Mouse (Mus musculus) thymus, postnatal 36 days (tissue): ENCODE results near the gene Fcgr4.
A peak's percentile ranks its signal among the peaks of the same experiment; 100 is the strongest.
"Not testable (repeated sequence)": the region's sequence is repeated elsewhere in the genome, so short reads cannot be mapped to it uniquely, and the experiment has no call there.

Source experiments
- DNase-seq, 2 experiments: peaks; one replicate each; pipeline ENCODE4 v3.0.0; 2022; ENCODE audit warnings: mixed read lengths in 2 of 2

Fcgr4 gene

GRCm38 (mm10) chr1:171059203-171059602, 40.5 kb downstream of the Fcgr4 start:
- DNase-seq: no peak

GRCm38 (mm10) chr1:171060392-171060791, 41.7 kb downstream of the Fcgr4 start:
- DNase-seq: no peak

DNA sequence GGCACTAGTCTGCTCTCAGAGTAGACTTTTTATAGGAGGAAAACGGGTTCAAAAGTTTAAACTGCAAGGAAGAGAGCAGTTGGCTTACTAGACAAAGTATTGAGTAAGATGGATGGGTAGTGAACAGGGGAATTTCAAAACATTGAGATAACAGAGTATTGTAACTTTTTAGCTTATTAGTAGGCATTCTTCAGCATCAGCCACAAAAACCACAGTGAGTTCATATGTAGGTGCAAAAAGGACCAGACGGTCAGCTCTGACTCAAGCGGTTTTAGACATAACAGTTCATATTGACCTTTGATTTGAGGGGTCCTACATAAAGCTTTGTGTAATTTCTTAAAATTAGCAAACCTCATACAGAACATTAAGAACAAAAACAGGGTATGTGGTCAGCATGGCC, 42.8 kb downstream of the Fcgr4 start:
- no peak for DNase-seq

- DNase-seq: peak; percentile 29 to 45
Observed at GRCm38 (mm10) chr1:171063569-171064490, 45.1 kb downstream of the Fcgr4 start.

DNA sequence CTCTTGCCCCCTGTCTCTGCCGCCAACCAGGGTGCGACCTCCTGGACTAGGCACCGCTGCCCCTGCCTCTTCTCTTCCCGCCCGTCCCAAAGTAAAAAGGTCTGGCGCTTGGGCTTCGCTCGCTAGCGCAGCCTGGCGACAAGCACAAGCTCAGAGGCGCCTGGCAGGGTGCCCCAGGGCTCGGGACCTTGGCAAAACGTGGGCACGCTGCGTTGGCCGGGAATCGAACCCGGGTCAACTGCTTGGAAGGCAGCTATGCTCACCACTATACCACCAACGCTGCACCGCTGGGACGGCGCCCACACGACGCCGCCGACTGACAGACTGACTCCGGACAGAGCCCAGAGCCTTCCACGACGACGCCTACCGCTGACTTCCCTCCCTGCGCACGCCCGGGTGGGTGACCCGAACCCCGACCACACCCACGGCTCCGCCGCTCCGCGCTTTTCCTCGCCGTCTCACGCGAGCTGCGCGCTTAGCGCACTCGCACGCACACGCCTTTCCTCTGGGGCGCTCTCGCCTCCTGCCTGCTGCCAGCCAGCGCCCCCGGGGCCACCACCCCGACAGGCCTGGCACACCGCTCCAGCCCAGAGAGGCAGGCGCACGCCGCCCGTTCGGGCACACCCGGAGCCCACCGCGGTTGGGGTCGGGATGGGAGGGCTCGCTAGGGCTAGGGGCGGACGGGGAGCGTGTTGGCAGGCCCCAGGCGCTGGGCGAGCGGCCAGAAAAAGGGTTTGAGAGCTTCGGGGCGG, 45.9 kb downstream of the Fcgr4 start, which contains the start of gene Fcgr3:
Gene Fcgr3 (minus strand): TSS at position 445 of the 752 bp plus-strand sequence.
- DNase-seq: peak; percentile 64 to 72

- DNase-seq: peak; percentile 53 to 56
Observed at GRCm38 (mm10) chr1:171065243-171065587, 46.5 kb downstream of the Fcgr4 start.

DNA sequence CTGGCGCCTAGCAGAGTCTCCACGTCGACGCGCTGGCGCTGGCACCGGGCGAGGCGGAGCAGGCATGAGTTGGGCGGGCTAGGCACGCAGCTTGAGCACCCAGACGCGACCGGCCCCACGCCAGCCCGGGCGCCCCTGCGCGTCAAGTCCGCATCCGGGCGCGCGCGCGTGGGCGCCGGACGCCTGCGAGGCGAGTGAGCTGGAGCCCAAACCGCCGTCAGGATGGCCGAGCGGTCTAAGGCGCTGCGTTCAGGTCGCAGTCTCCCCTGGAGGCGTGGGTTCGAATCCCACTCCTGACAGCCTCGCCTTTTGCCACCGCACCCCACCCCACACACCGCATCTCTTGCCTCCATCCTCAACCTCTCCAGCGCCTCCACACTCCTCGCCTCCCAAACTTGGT, 47.0 kb downstream of the Fcgr4 start:
- DNase-seq: peak in 1 of 2 experiments; percentile 55

DNA sequence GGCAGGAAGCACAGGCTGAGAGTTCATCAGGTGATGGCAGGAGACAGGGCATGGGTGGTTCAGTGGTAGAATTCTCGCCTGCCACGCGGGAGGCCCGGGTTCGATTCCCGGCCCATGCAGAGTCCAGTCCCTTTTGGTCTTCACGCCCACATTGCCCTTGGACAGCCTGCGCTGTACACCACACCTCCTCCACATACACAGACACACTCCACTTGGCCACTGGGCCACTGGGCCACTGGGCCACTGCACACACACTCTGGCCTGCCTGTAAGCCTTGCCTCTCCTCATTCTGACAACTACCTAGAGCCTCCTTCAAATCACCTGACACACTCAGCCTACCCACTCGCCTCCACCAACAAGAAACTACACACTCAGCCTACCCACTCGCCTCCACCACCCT, 47.9 kb downstream of the Fcgr4 start:
- not testable (repeated sequence) for DNase-seq

GRCm38 (mm10) chr1:171067928-171068327, 49.2 kb downstream of the Fcgr4 start:
- not testable (repeated sequence) for DNase-seq

DNA sequence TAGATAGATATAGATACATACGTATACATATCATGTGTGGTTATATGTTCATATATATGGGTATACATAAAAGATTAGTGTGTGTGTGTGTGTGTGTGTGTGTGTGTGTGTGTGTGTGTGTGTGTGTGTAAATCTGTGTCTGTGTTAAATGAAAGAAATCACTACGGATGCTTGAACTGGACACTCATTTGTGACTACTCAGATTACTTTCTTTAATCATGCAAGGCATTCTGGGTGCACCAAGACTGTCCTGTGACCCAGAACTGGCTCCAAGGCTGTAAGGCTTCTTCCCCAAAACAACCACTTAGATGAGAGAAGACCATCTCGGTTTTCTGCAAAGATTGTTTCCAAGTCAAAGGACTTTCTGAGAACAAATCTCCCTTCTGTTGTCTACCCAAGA, 50.8 kb downstream of the Fcgr4 start:
- not testable (repeated sequence) for DNase-seq

GRCm38 (mm10) chr1:171070879-171071278, 52.2 kb downstream of the Fcgr4 start:
- DNase-seq: not testable (repeated sequence)

DNA sequence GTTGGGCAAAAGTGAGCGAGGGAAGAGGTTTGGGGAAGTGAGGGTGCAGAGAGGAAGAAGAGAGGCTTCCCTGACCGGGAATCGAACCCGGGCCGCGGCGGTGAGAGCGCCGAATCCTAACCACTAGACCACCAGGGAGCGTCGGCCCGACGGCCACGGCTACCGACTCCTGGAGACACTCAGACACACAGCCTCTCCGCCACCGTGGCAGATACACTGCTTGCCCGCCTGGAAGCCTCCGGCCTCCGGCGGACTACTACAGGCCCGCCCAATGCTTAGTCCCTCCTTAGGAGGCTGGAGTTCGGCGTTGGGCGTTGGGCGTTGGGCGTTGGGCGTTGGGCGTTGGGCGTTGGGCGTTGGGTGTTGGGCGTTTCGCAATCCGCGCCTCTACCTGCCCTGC, 53.0 kb downstream of the Fcgr4 start:
- not testable (repeated sequence) for DNase-seq

- not testable (repeated sequence) for DNase-seq
Observed at GRCm38 (mm10) chr1:171072217-171072616, 53.5 kb downstream of the Fcgr4 start.

- DNase-seq: not testable (repeated sequence)
Observed at GRCm38 (mm10) chr1:171074283-171074682, 55.6 kb downstream of the Fcgr4 start.

GRCm38 (mm10) chr1:171076176-171076575, 57.5 kb downstream of the Fcgr4 start:
- not testable (repeated sequence) for DNase-seq

DNA sequence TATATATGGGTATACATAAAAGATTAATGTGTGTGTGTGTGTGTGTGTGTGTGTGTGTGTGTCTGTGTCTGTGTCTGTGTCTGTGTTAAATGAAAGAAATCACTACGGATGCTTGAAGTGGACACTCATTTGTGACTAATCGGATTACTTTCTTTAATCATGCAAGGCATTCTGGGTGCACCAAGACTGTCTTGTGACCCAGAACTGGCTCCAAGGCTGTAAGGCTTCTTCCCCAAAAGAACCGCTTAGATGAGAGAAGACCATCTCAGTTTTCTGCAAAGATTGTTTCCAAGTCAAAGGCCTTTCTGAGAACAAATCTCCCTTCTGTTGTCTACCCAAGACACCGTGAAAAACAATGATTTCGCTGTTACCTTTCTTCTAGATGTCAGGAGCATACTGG, 58.5 kb downstream of the Fcgr4 start:
- DNase-seq: not testable (repeated sequence)

DNA sequence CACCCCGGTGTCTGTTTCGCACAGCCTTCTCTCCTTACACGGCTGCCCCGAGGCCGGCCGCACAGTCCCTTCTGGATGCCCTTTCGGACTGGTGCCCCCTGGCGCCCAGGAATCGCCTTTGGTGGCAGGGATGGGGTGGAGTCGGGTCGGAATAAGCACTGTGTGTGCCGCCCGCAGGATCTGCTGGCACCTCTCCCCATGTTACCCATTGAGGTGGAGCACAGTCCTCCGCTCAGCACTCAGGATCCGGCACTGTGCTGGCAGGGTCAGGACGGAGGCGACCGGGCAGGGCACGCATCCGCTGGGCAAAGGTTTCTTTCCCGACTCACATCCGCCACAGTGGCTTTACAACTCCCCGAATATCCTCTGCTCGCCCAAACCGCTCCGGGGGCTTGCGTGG, 59.2 kb downstream of the Fcgr4 start:
- DNase-seq: not testable (repeated sequence)

GRCm38 (mm10) chr1:171078419-171078818, 59.7 kb downstream of the Fcgr4 start:
- not testable (repeated sequence) for DNase-seq

- DNase-seq: not testable (repeated sequence)
Observed at GRCm38 (mm10) chr1:171079345-171079744, 60.6 kb downstream of the Fcgr4 start.
